20 mouse cellular contexts compared by ENCODE assay signal in the genomic region with DNA sequence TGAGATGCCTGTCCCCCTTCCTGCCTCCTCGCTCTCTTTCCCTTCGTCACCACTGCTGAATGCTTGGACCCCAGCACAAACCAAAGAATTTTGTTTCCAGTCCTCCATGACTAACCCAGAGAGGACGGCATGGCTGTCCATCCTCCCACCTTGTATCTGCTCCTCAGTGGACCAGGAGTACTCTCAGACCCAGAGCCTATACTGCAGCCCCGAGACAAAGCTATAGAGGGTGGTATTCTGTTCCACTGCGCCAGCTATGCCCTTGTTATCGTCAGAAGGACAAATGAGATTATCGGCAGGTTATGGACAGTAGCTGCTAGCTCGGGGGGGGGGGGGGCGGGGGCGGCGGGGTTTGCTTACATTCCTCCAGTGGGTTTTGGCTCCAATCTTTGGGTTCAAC. TPM values are rescaled to one million over a fixed set of nuclear protein-coding genes. Genes with fewer than 3 reads are reported as not detected.
DNase-seq lines count a peak whose midpoint lies in the region; ATAC-seq and TF ChIP-seq lines count a peak whose summit lies in the region.
"Had no signal": no experiment of that assay in that cellular context is flagged by ENCODE, and none has a peak within 500 bp of the region (broad histone marks: within the 10 kb centered on the region; RNA-seq: fewer than 3 reads in every experiment).

No protein-coding gene starts in this region.

- peaks cover 62% of the 10 kb centered on the region for H3K27me3 ChIP-seq in forebrain, embryonic 11.5 days (ENCODE audit: control insufficient read depth, insufficient read depth, low read length)
- H3K27me3 ChIP-seq in forebrain, embryonic 10.5 days (ENCODE audit: poor library complexity, severe bottlenecking), result peaks cover 99% of the 10 kb centered on the region
- H3K27me3 ChIP-seq in forebrain, postnatal 0 days (ENCODE audit: insufficient read depth, low read length), result peaks cover 20% of the 10 kb centered on the region
- peaks cover 100% of the 10 kb centered on the region for H3K27me3 ChIP-seq in midbrain, embryonic 10.5 days (ENCODE audit: low read depth, poor library complexity, severe bottlenecking)
- H3K27me3 ChIP-seq in neural tube, embryonic 14.5 days (ENCODE audit: control insufficient read depth, insufficient read depth, low read length), result peaks cover 13% of the 10 kb centered on the region; the same call in 1 of the 2 replicates

- H3K27ac ChIP-seq in forebrain, embryonic 11.5 days (ENCODE audit: low read depth, low read length), result no peak overlapping the region
- no peak overlapping the region for H3K27ac ChIP-seq in forebrain, embryonic 10.5 days
- H3K27ac ChIP-seq in forebrain, postnatal 0 days (ENCODE audit: low read depth, low read length), result peak overlapping the region; percentile 62
- H3K27ac ChIP-seq in midbrain, embryonic 10.5 days (replicated peaks), result no peak overlapping the region
- peak overlapping the region; percentile 69 for H3K27ac ChIP-seq in neural tube, embryonic 14.5 days (ENCODE audit: low read depth, low read length)
- H3K27ac ChIP-seq: intestine, embryonic 15.5 days; kidney, postnatal 0 days; layer of hippocampus, adult 2 months; limb, embryonic 15.5 days; stomach, embryonic 15.5 days had no signal

- no peak for TF ChIP-seq CTCF in forebrain, postnatal 0 days (IDR thresholded peaks at IDR 0.05; ENCODE audit: low read depth)

- peaks cover 8% of the 10 kb centered on the region for H3K4me1 ChIP-seq in forebrain, embryonic 11.5 days (replicated peaks; ENCODE audit: control insufficient read depth, insufficient read depth, low read length)
- H3K4me1 ChIP-seq in forebrain, embryonic 10.5 days, result peaks cover 35% of the 10 kb centered on the region
- H3K4me1 ChIP-seq in forebrain, postnatal 0 days (ENCODE audit: insufficient read depth), result no peaks in the 10 kb centered on the region
- H3K4me1 ChIP-seq in midbrain, embryonic 10.5 days, result peaks cover 34% of the 10 kb centered on the region
- no peaks in the 10 kb centered on the region for H3K4me1 ChIP-seq in neural tube, embryonic 14.5 days (ENCODE audit: control insufficient read depth, insufficient read depth, low read length)

- no peak for DNase-seq in forebrain, embryonic 11.5 days (ENCODE audit: low spot score)
- DNase-seq in forebrain, embryonic 10.5 days (ENCODE audit: extremely low spot score, low spot score), result no peak
- no peak for DNase-seq in forebrain, postnatal 0 days
- DNase-seq in midbrain, embryonic 10.5 days (ENCODE audit: low spot score), result no peak
- DNase-seq in urinary bladder, postnatal 4 days (ENCODE audit: low spot score in 2 of 2), result no peak
- no peak for DNase-seq in cerebellum, postnatal 36 days
- DNase-seq in heart, postnatal 36 days, result no peak
- DNase-seq: adrenal gland, postnatal 25 days; cerebellum, adult 9-11 months; gastrocnemius, postnatal 10 days; heart, postnatal 10 days; lung, adult 18-20 months had no signal

- intact Hi-C loops in heart, postnatal 36 days (cut with DNase I), result no loop called here

- no peak for ATAC-seq in forebrain, embryonic 11.5 days (replicated peaks; ENCODE audit: low FRiP score)
- peak; percentile 30; the same call in 1 of the 2 replicates for ATAC-seq in forebrain, postnatal 0 days
- ATAC-seq in neural tube, embryonic 14.5 days (ENCODE audit: low read depth), result peak; percentile 45; the same call in 1 of the 2 replicates
- ATAC-seq: intestine, embryonic 15.5 days had no signal

- no peaks in the 10 kb centered on the region for H3K36me3 ChIP-seq in forebrain, embryonic 11.5 days (ENCODE audit: control insufficient read depth, insufficient read depth, low read length)
- no peaks in the 10 kb centered on the region for H3K36me3 ChIP-seq in forebrain, embryonic 10.5 days (replicated peaks)
- H3K36me3 ChIP-seq in forebrain, postnatal 0 days (ENCODE audit: insufficient read depth), result no peaks in the 10 kb centered on the region
- no peaks in the 10 kb centered on the region for H3K36me3 ChIP-seq in midbrain, embryonic 10.5 days
- no peaks in the 10 kb centered on the region for H3K36me3 ChIP-seq in neural tube, embryonic 14.5 days (ENCODE audit: control insufficient read depth, insufficient read depth, low read length)
- H3K36me3 ChIP-seq: intestine, embryonic 15.5 days; limb, embryonic 15.5 days; stomach, embryonic 15.5 days had no signal

- 0 out of 2 replicates have a peak overlapping the region, but pooled peaks have one; percentile 5 for H3K4me2 ChIP-seq in forebrain, embryonic 11.5 days (ENCODE audit: low read depth, low read length, severe bottlenecking)
- peak overlapping the region; percentile 55 for H3K4me2 ChIP-seq in forebrain, postnatal 0 days (ENCODE audit: low read depth)
- H3K4me2 ChIP-seq in neural tube, embryonic 14.5 days (ENCODE audit: low read depth, low read length), result peak overlapping the region; percentile 54
- H3K4me2 ChIP-seq: intestine, embryonic 15.5 days; limb, embryonic 15.5 days; stomach, embryonic 15.5 days had no signal

- no peak overlapping the region for H3K4me3 ChIP-seq in forebrain, embryonic 11.5 days (ENCODE audit: low read depth, low read length)
- no peak overlapping the region for H3K4me3 ChIP-seq in forebrain, embryonic 10.5 days
- peak overlapping the region; percentile 43 for H3K4me3 ChIP-seq in forebrain, postnatal 0 days (ENCODE audit: low read depth, low read length)
- H3K4me3 ChIP-seq in midbrain, embryonic 10.5 days, result 0 out of 2 replicates have a peak overlapping the region, but pooled peaks have one; percentile 40
- H3K4me3 ChIP-seq in neural tube, embryonic 14.5 days (ENCODE audit: low read depth, low read length), result peak overlapping the region; percentile 16; the same call in 1 of the 2 replicates
- H3K4me3 ChIP-seq: erythroblast, embryonic 14.5 days; intestine, embryonic 15.5 days; layer of hippocampus, adult 2 months; limb, embryonic 15.5 days; stomach, embryonic 15.5 days had no signal

- H3K9ac ChIP-seq in forebrain, embryonic 11.5 days (ENCODE audit: low read length), result no peak overlapping the region
- no peak overlapping the region for H3K9ac ChIP-seq in forebrain, postnatal 0 days
- 0 out of 2 replicates have a peak overlapping the region, but pooled peaks have one; percentile 12 for H3K9ac ChIP-seq in neural tube, embryonic 14.5 days (replicated peaks; ENCODE audit: low read depth, low read length)
- H3K9ac ChIP-seq: intestine, embryonic 15.5 days; limb, embryonic 15.5 days; stomach, embryonic 15.5 days had no signal

- WGBS in forebrain, embryonic 11.5 days, result 8% methylated on average over 11 of the region's 11 CpGs
- WGBS in forebrain, embryonic 10.5 days, result 8% methylated on average over 11 of the region's 11 CpGs
- WGBS in forebrain, postnatal 0 days, result 7% methylated on average over 11 of the region's 11 CpGs
- WGBS in midbrain, embryonic 10.5 days, result 10% methylated on average over 11 of the region's 11 CpGs
- WGBS in neural tube, embryonic 14.5 days, result 3% methylated on average over 11 of the region's 11 CpGs

- no peaks in the 10 kb centered on the region for H3K9me3 ChIP-seq in forebrain, embryonic 11.5 days (ENCODE audit: control insufficient read depth, low read length)
- H3K9me3 ChIP-seq in forebrain, embryonic 10.5 days, result no peaks in the 10 kb centered on the region
- no peaks in the 10 kb centered on the region for H3K9me3 ChIP-seq in forebrain, postnatal 0 days (ENCODE audit: low read length)
- no peaks in the 10 kb centered on the region for H3K9me3 ChIP-seq in midbrain, embryonic 10.5 days (replicated peaks)
- H3K9me3 ChIP-seq in neural tube, embryonic 14.5 days (ENCODE audit: control insufficient read depth, low read length), result no peaks in the 10 kb centered on the region
- H3K9me3 ChIP-seq: intestine, embryonic 15.5 days; limb, embryonic 15.5 days; stomach, embryonic 15.5 days had no signal

RNA-seq across cellular contexts. Expression of gene Slc32a1, which starts 6.2 kb away (rescaled TPM):
- 1.9 and 2.5 TPM in 2 replicates for polyA plus RNA-seq in forebrain, embryonic 11.5 days (2014; fragmentation: Nextera tagmentation; extraction: Ambion mirVana)
- 0.14 and 0.47 TPM in 2 replicates for polyA plus RNA-seq in forebrain, embryonic 10.5 days (2016; fragmentation: Nextera tagmentation; extraction: Ambion mirVana)
- 23.5 and 37.4 TPM in 2 replicates for total RNA-seq in forebrain, postnatal 0 days (2014; rRNA removed)
- 7.4 and 10.8 TPM in 2 replicates for polyA plus RNA-seq in forebrain, postnatal 0 days (2015; fragmentation: Nextera tagmentation; extraction: Ambion mirVana)
- polyA plus RNA-seq in midbrain, embryonic 10.5 days (2016; fragmentation: Nextera tagmentation; extraction: Ambion mirVana), result 0.25 and 0.68 TPM in 2 replicates
- polyA plus RNA-seq in neural tube, embryonic 14.5 days (2014; fragmentation: Nextera tagmentation; extraction: Ambion mirVana), result 9.2 and 10.7 TPM in 2 replicates
- total RNA-seq in heart, postnatal 36 days (2021), result not detected
- total RNA-seq: adrenal gland, postnatal 25 days; heart, postnatal 10 days had no signal
- polyA plus RNA-seq: erythroblast, embryonic 14.5 days; intestine, embryonic 15.5 days; kidney, postnatal 0 days; limb, embryonic 15.5 days; stomach, embryonic 15.5 days; thymus, postnatal 0 days had no signal

RNA-seq across cellular contexts. Expression of gene Actr5, which starts 7.9 kb away (rescaled TPM):
- 20.6 and 20.7 TPM in 2 replicates for polyA plus RNA-seq in forebrain, embryonic 11.5 days (2014; fragmentation: Nextera tagmentation; extraction: Ambion mirVana)
- 14.1 and 17.0 TPM in 2 replicates for polyA plus RNA-seq in forebrain, embryonic 10.5 days (2016; fragmentation: Nextera tagmentation; extraction: Ambion mirVana)
- total RNA-seq in forebrain, postnatal 0 days (2014; rRNA removed), result 16.5 and 30.8 TPM in 2 replicates
- polyA plus RNA-seq in forebrain, postnatal 0 days (2015; fragmentation: Nextera tagmentation; extraction: Ambion mirVana), result 8.0 and 8.2 TPM in 2 replicates
- 14.1 and 14.8 TPM in 2 replicates for polyA plus RNA-seq in midbrain, embryonic 10.5 days (2016; fragmentation: Nextera tagmentation; extraction: Ambion mirVana)
- polyA plus RNA-seq in neural tube, embryonic 14.5 days (2014; fragmentation: Nextera tagmentation; extraction: Ambion mirVana), result 12.9 TPM in 2 replicates
- 1 to 10 TPM; 6.1 to 7.3 TPM for total RNA-seq in heart, postnatal 36 days (2021)

RNA-seq across cellular contexts. Expression of gene Ppp1r16b, which starts 48.4 kb away (rescaled TPM):
- polyA plus RNA-seq in forebrain, embryonic 11.5 days (2014; fragmentation: Nextera tagmentation; extraction: Ambion mirVana), result 2.8 TPM in 2 replicates
- 2.2 and 2.3 TPM in 2 replicates for polyA plus RNA-seq in forebrain, embryonic 10.5 days (2016; fragmentation: Nextera tagmentation; extraction: Ambion mirVana)
- total RNA-seq in forebrain, postnatal 0 days (2014; rRNA removed), result 25.2 and 27.2 TPM in 2 replicates
- polyA plus RNA-seq in forebrain, postnatal 0 days (2015; fragmentation: Nextera tagmentation; extraction: Ambion mirVana), result 23.1 and 28.4 TPM in 2 replicates
- 3.6 and 3.7 TPM in 2 replicates for polyA plus RNA-seq in midbrain, embryonic 10.5 days (2016; fragmentation: Nextera tagmentation; extraction: Ambion mirVana)
- 18.2 and 28.1 TPM in 2 replicates for polyA plus RNA-seq in neural tube, embryonic 14.5 days (2014; fragmentation: Nextera tagmentation; extraction: Ambion mirVana)
- total RNA-seq in heart, postnatal 36 days (2021), result 10 to 100 TPM; 11.3 to 13.4 TPM

Comparison
In these comparisons a context has a peak if more than half of its experiments do, and no peak if none do; other contexts are left out.
1. H3K27ac ChIP-seq: peak in forebrain, postnatal 0 days (single experiment) and neural tube, embryonic 14.5 days (single experiment); none in forebrain, embryonic 11.5 days (single experiment), forebrain, embryonic 10.5 days (single experiment) and midbrain, embryonic 10.5 days (single experiment).
2. H3K4me3 ChIP-seq: peak in forebrain, postnatal 0 days (single experiment), midbrain, embryonic 10.5 days (single experiment) and neural tube, embryonic 14.5 days (single experiment); none in forebrain, embryonic 11.5 days (single experiment) and forebrain, embryonic 10.5 days (single experiment).
3. H3K4me2 ChIP-seq: peak in every context shown above with its lines; median percentile 55 in forebrain, postnatal 0 days; 54 in neural tube, embryonic 14.5 days; 5 in forebrain, embryonic 11.5 days.